Mouse (Mus musculus): ENCODE measurements around the gene Bcl10. TPM values are rescaled to one million over a fixed set of nuclear protein-coding genes. Genes with fewer than 3 reads are reported as not detected.
"Not testable (repeated sequence)": the region's sequence is repeated elsewhere in the genome, so short reads cannot be mapped to it uniquely, and the experiment has no call there.

Gene Bcl10
- polyA plus RNA-seq, 1 experiment from 2014 or later, result 44.0 TPM

DNA sequence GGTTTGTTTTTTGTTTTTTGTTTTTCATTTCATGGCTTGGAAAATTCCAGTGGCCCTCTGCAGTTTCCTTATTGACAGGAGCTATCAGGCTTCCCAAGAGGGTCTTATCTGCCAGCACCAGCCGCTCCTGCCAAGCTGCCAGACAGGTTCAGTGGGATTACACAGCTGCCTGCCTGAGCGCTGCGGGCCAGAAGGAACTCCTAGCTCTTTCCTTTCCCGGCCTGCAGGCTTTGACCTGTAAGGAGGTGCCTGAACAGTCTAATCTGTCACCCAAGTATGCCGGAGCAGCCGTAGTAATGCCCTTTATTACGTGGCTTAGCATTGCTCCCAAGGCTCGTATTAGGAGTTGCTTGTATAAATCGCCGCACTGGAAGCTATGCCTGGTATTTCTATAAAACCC, 41.9 kb downstream of the Bcl10 start:
- Histone ChIP-seq H3K27ac (replicated peaks in 1 of 2; ENCODE audit: control insufficient read depth in 1 of 2, insufficient read depth in 1 of 2, low read depth in 2 of 2, low read length in 2 of 2) (peak overlapping the region; percentile 85 to 97), H3K4me1 (ENCODE audit: control insufficient read depth in 2 of 2, insufficient read depth in 2 of 2, low read length in 2 of 2) (peaks cover 35 to 44% of the 10 kb centered on the region in 2 experiments), H3K4me2 (ENCODE audit: low read length) (peak overlapping the region; percentile 53), H3K4me3 (ENCODE audit: control insufficient read depth in 1 of 2, insufficient read depth in 1 of 2, low read depth in 1 of 2, low read length in 2 of 2) (no peak overlapping the region), H3K9me3 (ENCODE audit: control insufficient read depth, low read length) (no peaks in the 10 kb centered on the region), H3K9ac (ENCODE audit: low read length) (peak overlapping the region; percentile 70; the same call in 1 of the 2 replicates), H3K27me3 (ENCODE audit: control insufficient read depth, insufficient read depth, low read length) (no peaks in the 10 kb centered on the region), H3K36me3 (ENCODE audit: control insufficient read depth, insufficient read depth, low read length) (no peaks in the 10 kb centered on the region)
- peak; percentile 74 for ATAC-seq (ENCODE audit: insufficient number of reproducible peaks, insufficient read depth, low FRiP score, low read depth)
- WGBS, result under 1% methylated on average over 10 of the region's 10 CpGs

DNA sequence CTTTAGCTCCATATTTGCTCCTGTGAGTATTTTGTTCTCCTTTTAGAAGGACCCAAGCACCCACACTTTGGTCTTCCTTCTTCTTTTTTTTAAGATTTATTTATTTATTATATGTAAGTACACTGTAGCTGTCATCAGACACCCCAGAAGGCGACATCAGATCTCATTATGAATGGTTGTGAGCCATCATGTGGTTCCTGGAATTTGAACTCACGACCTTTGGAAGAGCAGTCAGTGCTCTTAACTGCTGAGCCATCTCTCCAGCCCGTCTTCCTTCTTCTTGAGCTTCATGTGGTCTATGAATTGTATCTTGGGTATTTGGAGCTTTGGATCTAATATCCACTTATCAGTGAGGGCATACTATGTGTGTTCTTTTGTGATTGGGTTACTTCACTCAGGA, 43.0 kb downstream of the Bcl10 start:
- not testable (repeated sequence) for H3K9me3 ChIP-seq (ENCODE audit: control insufficient read depth, low read length); H3K36me3 ChIP-seq (ENCODE audit: control insufficient read depth, insufficient read depth, low read length); H3K27me3 ChIP-seq (ENCODE audit: control insufficient read depth, insufficient read depth, low read length); ATAC-seq (ENCODE audit: insufficient number of reproducible peaks, insufficient read depth, low FRiP score, low read depth); H3K4me3 ChIP-seq (ENCODE audit: control insufficient read depth in 1 of 2, insufficient read depth in 1 of 2, low read depth in 1 of 2, low read length in 2 of 2); H3K4me2 ChIP-seq (ENCODE audit: low read length); H3K9ac ChIP-seq (ENCODE audit: low read length)
- peak overlapping the region; percentile 93 to 97 for H3K27ac ChIP-seq (replicated peaks in 1 of 2; ENCODE audit: control insufficient read depth in 1 of 2, insufficient read depth in 1 of 2, low read depth in 2 of 2, low read length in 2 of 2)
- H3K4me1 ChIP-seq (ENCODE audit: control insufficient read depth in 2 of 2, insufficient read depth in 2 of 2, low read length in 2 of 2), result peaks cover 35 to 40% of the 10 kb centered on the region in 2 experiments
- 71% methylated on average over 3 of the region's 3 CpGs for WGBS

DNA sequence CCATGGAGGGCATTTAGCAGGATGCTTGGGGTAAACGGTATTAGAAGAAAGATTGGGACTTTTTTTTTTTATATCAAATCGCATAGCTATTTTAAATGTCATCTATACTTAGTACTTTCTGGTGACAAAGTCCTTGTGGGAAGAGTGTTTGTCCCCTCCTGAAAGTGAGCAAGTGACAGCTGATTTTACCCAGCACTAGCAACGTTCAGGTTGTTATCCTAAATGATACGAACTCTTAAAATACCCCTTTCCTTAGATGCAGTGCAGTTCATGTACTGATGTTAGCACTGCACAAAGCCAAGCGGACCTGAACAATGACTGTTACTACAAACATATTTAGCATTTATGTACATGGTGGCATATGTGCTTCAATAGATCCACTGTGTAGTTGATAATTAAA, 44.2 kb downstream of the Bcl10 start:
- Histone ChIP-seq H3K27ac (replicated peaks in 1 of 2; ENCODE audit: control insufficient read depth in 1 of 2, insufficient read depth in 1 of 2, low read depth in 2 of 2, low read length in 2 of 2) (peak overlapping the region; percentile 63 to 89; a peak in 3 of 4 replicates), H3K9me3 (ENCODE audit: control insufficient read depth, low read length) (no peaks in the 10 kb centered on the region), H3K4me3 (ENCODE audit: control insufficient read depth in 1 of 2, insufficient read depth in 1 of 2, low read depth in 1 of 2, low read length in 2 of 2) (no peak overlapping the region), H3K4me2 (ENCODE audit: low read length) (no peak overlapping the region), H3K36me3 (ENCODE audit: control insufficient read depth, insufficient read depth, low read length) (no peaks in the 10 kb centered on the region), H3K9ac (ENCODE audit: low read length) (no peak overlapping the region), H3K4me1 (ENCODE audit: control insufficient read depth in 2 of 2, insufficient read depth in 2 of 2, low read length in 2 of 2) (peaks cover 37 to 46% of the 10 kb centered on the region in 2 experiments), H3K27me3 (ENCODE audit: control insufficient read depth, insufficient read depth, low read length) (no peaks in the 10 kb centered on the region)
- 27% methylated on average over 5 of the region's 5 CpGs for WGBS
- 0 out of 2 replicates have a peak, but pooled peaks have one; percentile 2 for ATAC-seq (ENCODE audit: insufficient number of reproducible peaks, insufficient read depth, low FRiP score, low read depth)

DNA sequence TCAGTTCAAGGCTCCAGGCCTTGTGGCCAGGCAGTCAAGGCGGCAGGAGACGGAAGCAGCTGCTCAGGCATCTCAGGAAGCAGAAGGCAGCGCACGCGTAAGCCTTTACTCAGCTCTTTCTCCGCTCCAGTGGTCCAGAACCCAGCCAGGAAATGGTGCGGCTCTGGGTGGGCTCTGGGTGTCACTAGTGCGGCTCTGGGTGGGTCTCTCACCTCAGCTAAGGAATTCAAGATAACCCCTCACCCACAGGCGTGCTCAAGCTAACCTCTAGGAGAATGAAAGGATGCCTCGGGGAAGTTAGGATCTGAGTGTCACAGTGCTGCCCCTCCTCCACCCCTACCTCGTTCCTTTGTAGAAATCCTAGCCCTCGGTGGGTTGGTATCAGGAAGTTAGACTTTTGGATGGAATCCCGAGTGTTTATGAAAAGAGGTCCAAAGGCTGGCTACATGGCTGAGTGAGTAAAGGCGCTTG, 46.5 kb downstream of the Bcl10 start:
- 42% methylated on average over 14 of the region's 14 CpGs for WGBS
- ATAC-seq (ENCODE audit: insufficient number of reproducible peaks, insufficient read depth, low FRiP score, low read depth), result no peak
- Histone ChIP-seq H3K4me3 (ENCODE audit: control insufficient read depth in 1 of 2, insufficient read depth in 1 of 2, low read depth in 1 of 2, low read length in 2 of 2) (no peak overlapping the region), H3K36me3 (ENCODE audit: control insufficient read depth, insufficient read depth, low read length) (no peaks in the 10 kb centered on the region), H3K4me1 (ENCODE audit: control insufficient read depth in 2 of 2, insufficient read depth in 2 of 2, low read length in 2 of 2) (peaks cover 17 to 31% of the 10 kb centered on the region in 2 experiments), H3K9me3 (ENCODE audit: control insufficient read depth, low read length) (peaks cover 3% of the 10 kb centered on the region), H3K27ac (replicated peaks in 1 of 2; ENCODE audit: control insufficient read depth in 1 of 2, insufficient read depth in 1 of 2, low read depth in 2 of 2, low read length in 2 of 2) (no peak overlapping the region), H3K9ac (ENCODE audit: low read length) (no peak overlapping the region), H3K27me3 (ENCODE audit: control insufficient read depth, insufficient read depth, low read length) (no peaks in the 10 kb centered on the region), H3K4me2 (ENCODE audit: low read length) (0 out of 2 replicates have a peak overlapping the region, but pooled peaks have one; percentile 27)

DNA sequence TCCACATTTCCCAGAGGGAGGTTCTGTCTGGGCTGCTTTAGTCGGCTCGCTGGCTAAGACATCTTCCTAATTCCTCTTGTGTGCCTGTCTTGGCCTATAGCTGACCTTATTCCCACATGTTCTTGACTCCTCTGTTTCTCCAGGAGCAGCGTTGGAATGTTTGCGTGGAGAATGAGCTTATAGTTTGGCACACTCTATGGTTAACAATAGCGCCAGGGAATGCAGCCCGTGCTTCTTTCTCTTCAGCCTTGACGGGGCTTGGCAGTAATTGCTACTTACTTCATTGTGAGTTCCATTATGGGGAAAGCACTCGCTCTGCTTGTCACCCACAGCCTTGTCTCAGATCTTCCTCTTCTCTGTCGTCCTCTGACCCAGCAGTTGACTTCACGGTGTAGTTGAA, 48.9 kb downstream of the Bcl10 start:
- Histone ChIP-seq H3K9ac (ENCODE audit: low read length) (no peak overlapping the region), H3K27ac (replicated peaks in 1 of 2; ENCODE audit: control insufficient read depth in 1 of 2, insufficient read depth in 1 of 2, low read depth in 2 of 2, low read length in 2 of 2) (peak overlapping the region; percentile 7 to 56; a peak in 3 of 4 replicates), H3K36me3 (ENCODE audit: control insufficient read depth, insufficient read depth, low read length) (no peaks in the 10 kb centered on the region), H3K9me3 (ENCODE audit: control insufficient read depth, low read length) (peaks cover 8% of the 10 kb centered on the region), H3K27me3 (ENCODE audit: control insufficient read depth, insufficient read depth, low read length) (no peaks in the 10 kb centered on the region), H3K4me2 (ENCODE audit: low read length) (no peak overlapping the region), H3K4me1 (ENCODE audit: control insufficient read depth in 2 of 2, insufficient read depth in 2 of 2, low read length in 2 of 2) (peaks cover 7 to 19% of the 10 kb centered on the region in 2 experiments), H3K4me3 (ENCODE audit: control insufficient read depth in 1 of 2, insufficient read depth in 1 of 2, low read depth in 1 of 2, low read length in 2 of 2) (no peak overlapping the region)
- ATAC-seq (ENCODE audit: insufficient number of reproducible peaks, insufficient read depth, low FRiP score, low read depth), result no peak
- 63% methylated on average over 10 of the region's 10 CpGs for WGBS

DNA sequence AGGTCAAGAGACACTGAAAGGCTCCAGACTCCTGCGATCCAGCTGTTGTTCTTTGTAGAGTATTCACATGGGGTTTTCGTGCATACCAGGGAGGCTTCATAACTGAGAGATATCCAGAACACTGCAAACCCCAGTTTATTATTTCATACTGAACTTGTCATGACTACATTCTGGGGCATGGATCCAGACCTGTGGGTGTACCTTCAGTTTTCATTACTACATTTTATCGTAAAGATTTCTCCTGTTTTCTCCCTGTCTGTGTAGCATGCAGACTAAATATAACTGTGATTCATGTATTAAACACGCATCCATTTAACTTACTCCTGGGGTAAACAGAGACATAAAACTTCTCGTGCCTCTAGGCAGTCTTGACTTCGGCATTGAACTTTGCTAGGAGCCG, 52.4 kb downstream of the Bcl10 start:
- Histone ChIP-seq H3K4me1 (ENCODE audit: control insufficient read depth in 2 of 2, insufficient read depth in 2 of 2, low read length in 2 of 2) (peaks cover 2 to 9% of the 10 kb centered on the region in 2 experiments; a peak in 3 of 4 replicates), H3K9ac (ENCODE audit: low read length) (no peak overlapping the region), H3K4me2 (ENCODE audit: low read length) (no peak overlapping the region), H3K36me3 (ENCODE audit: control insufficient read depth, insufficient read depth, low read length) (no peaks in the 10 kb centered on the region), H3K4me3 (ENCODE audit: control insufficient read depth in 1 of 2, insufficient read depth in 1 of 2, low read depth in 1 of 2, low read length in 2 of 2) (no peak overlapping the region), H3K27ac (replicated peaks in 1 of 2; ENCODE audit: control insufficient read depth in 1 of 2, insufficient read depth in 1 of 2, low read depth in 2 of 2, low read length in 2 of 2) (no peak overlapping the region), H3K27me3 (ENCODE audit: control insufficient read depth, insufficient read depth, low read length) (no peaks in the 10 kb centered on the region), H3K9me3 (ENCODE audit: control insufficient read depth, low read length) (peaks cover 18% of the 10 kb centered on the region)
- WGBS, result 83% methylated on average over 7 of the region's 7 CpGs
- no peak for ATAC-seq (ENCODE audit: insufficient number of reproducible peaks, insufficient read depth, low FRiP score, low read depth)

Other genes starting within 250 kb of the Bcl10 start
- 23.9 and 28.9 TPM in 2 replicates for gene Ddah1, start 164.1 kb upstream of the Bcl10 start, polyA plus RNA-seq (2014; fragmentation: Nextera tagmentation; extraction: Ambion mirVana)
- 36.9 and 43.1 TPM in 2 replicates for gene 2410004B18Rik, start 15.2 kb downstream of the Bcl10 start, polyA plus RNA-seq (2014; fragmentation: Nextera tagmentation; extraction: Ambion mirVana)
- 12.7 and 12.8 TPM in 2 replicates for gene Syde2, start 65.1 kb downstream of the Bcl10 start, polyA plus RNA-seq (2014; fragmentation: Nextera tagmentation; extraction: Ambion mirVana)
- not detected in 2 replicates for gene Wdr63, start 185.3 kb downstream of the Bcl10 start, polyA plus RNA-seq (2014; fragmentation: Nextera tagmentation; extraction: Ambion mirVana)
- gene Mcoln3, start 194.6 kb downstream of the Bcl10 start, polyA plus RNA-seq (2014; fragmentation: Nextera tagmentation; extraction: Ambion mirVana), result 0.97 and 0.98 TPM in 2 replicates
- gene Mcoln2, start 227.0 kb downstream of the Bcl10 start, polyA plus RNA-seq (2014; fragmentation: Nextera tagmentation; extraction: Ambion mirVana), result 0.23 and 0.47 TPM in 2 replicates